Mouse (Mus musculus): ENCODE data around the gene Elf2. TPM values are rescaled to one million over a fixed set of nuclear protein-coding genes. Genes with fewer than 3 reads are reported as not detected.

The Elf2 gene
- polyA plus RNA-seq, 1 experiment from 2014 or later: 47.4 TPM

- WGBS: 64% methylated on average over 2 of the region's 2 CpGs
- Histone ChIP-seq H3K9me3 (ENCODE audit: control insufficient read depth, low read length) (no peaks in the 10 kb centered on the region), H3K27me3 (ENCODE audit: control insufficient read depth, insufficient read depth, low read length) (no peaks in the 10 kb centered on the region), H3K4me1 (ENCODE audit: control insufficient read depth, insufficient read depth, low read length) (no peaks in the 10 kb centered on the region), H3K36me3 (ENCODE audit: control insufficient read depth, insufficient read depth, low read length) (peaks cover 5% of the 10 kb centered on the region; the same call in 1 of the 2 replicates), H3K27ac (ENCODE audit: low read depth, low read length) (no peak overlapping the region), H3K4me2 (no peak overlapping the region), H3K4me3 (ENCODE audit: low read depth, low read length) (no peak overlapping the region), H3K9ac (ENCODE audit: low read length) (no peak overlapping the region)
- ATAC-seq (ENCODE audit: low FRiP score): no peak
- DNase-seq (ENCODE audit: low spot score, missing footprints): no peak
Measured at GRCm38 (mm10) chr3:51306621-51307020, 33.8 kb downstream of the Elf2 start.

GRCm38 (mm10) chr3:51305961-51306360 is 34.5 kb downstream of the Elf2 start:
- WGBS: 87% methylated on average over 8 of the region's 8 CpGs
- no peak overlapping the region for H3K4me3 ChIP-seq (ENCODE audit: low read depth, low read length)
- no peak overlapping the region for H3K27ac ChIP-seq (ENCODE audit: low read depth, low read length)
- H3K9ac ChIP-seq (ENCODE audit: low read length): no peak overlapping the region
- no peaks in the 10 kb centered on the region for H3K9me3 ChIP-seq (ENCODE audit: control insufficient read depth, low read length)
- H3K4me1 ChIP-seq (ENCODE audit: control insufficient read depth, insufficient read depth, low read length): no peaks in the 10 kb centered on the region
- peaks cover 5% of the 10 kb centered on the region; the same call in 1 of the 2 replicates for H3K36me3 ChIP-seq (ENCODE audit: control insufficient read depth, insufficient read depth, low read length)
- no peaks in the 10 kb centered on the region for H3K27me3 ChIP-seq (ENCODE audit: control insufficient read depth, insufficient read depth, low read length)
- no peak overlapping the region for H3K4me2 ChIP-seq
- no peak for ATAC-seq (ENCODE audit: low FRiP score)
- no peak for DNase-seq (ENCODE audit: low spot score, missing footprints)

GRCm38 (mm10) chr3:51302971-51303476 is 37.4 kb downstream of the Elf2 start:
- Histone ChIP-seq H3K9ac (ENCODE audit: low read length) (no peak overlapping the region), H3K27me3 (ENCODE audit: control insufficient read depth, insufficient read depth, low read length) (no peaks in the 10 kb centered on the region), H3K36me3 (ENCODE audit: control insufficient read depth, insufficient read depth, low read length) (peaks cover 5% of the 10 kb centered on the region; the same call in 1 of the 2 replicates), H3K27ac (ENCODE audit: low read depth, low read length) (no peak overlapping the region), H3K4me3 (ENCODE audit: low read depth, low read length) (no peak overlapping the region), H3K9me3 (ENCODE audit: control insufficient read depth, low read length) (no peaks in the 10 kb centered on the region), H3K4me2 (no peak overlapping the region), H3K4me1 (ENCODE audit: control insufficient read depth, insufficient read depth, low read length) (no peaks in the 10 kb centered on the region)
- ATAC-seq (ENCODE audit: low FRiP score) (no peak), DNase-seq (ENCODE audit: low spot score, missing footprints) (no peak)
- 87% methylated on average over 3 of the region's 3 CpGs for WGBS

GRCm38 (mm10) chr3:51301583-51301982 is 38.9 kb downstream of the Elf2 start:
- H3K27me3 ChIP-seq (ENCODE audit: control insufficient read depth, insufficient read depth, low read length): no peaks in the 10 kb centered on the region
- no peak overlapping the region for H3K4me2 ChIP-seq
- no peak overlapping the region for H3K27ac ChIP-seq (ENCODE audit: low read depth, low read length)
- 0 out of 2 replicates have a peak, but pooled peaks cover 2% of the 10 kb centered on the region for H3K36me3 ChIP-seq (ENCODE audit: control insufficient read depth, insufficient read depth, low read length)
- H3K9me3 ChIP-seq (ENCODE audit: control insufficient read depth, low read length): no peaks in the 10 kb centered on the region
- H3K4me1 ChIP-seq (ENCODE audit: control insufficient read depth, insufficient read depth, low read length): no peaks in the 10 kb centered on the region
- no peak overlapping the region for H3K9ac ChIP-seq (ENCODE audit: low read length)
- 89% methylated on average over 6 of the region's 6 CpGs for WGBS
- no peak overlapping the region for H3K4me3 ChIP-seq (ENCODE audit: low read depth, low read length)
- DNase-seq (ENCODE audit: low spot score, missing footprints): no peak
- no peak for ATAC-seq (ENCODE audit: low FRiP score)

- ATAC-seq (ENCODE audit: low FRiP score) (no peak), DNase-seq (ENCODE audit: low spot score, missing footprints) (no peak)
- Histone ChIP-seq H3K36me3 (ENCODE audit: control insufficient read depth, insufficient read depth, low read length) (no peaks in the 10 kb centered on the region), H3K27me3 (ENCODE audit: control insufficient read depth, insufficient read depth, low read length) (no peaks in the 10 kb centered on the region), H3K4me1 (ENCODE audit: control insufficient read depth, insufficient read depth, low read length) (no peaks in the 10 kb centered on the region), H3K4me3 (ENCODE audit: low read depth, low read length) (no peak overlapping the region), H3K9me3 (ENCODE audit: control insufficient read depth, low read length) (no peaks in the 10 kb centered on the region), H3K4me2 (no peak overlapping the region), H3K27ac (ENCODE audit: low read depth, low read length) (no peak overlapping the region), H3K9ac (ENCODE audit: low read length) (no peak overlapping the region)
- WGBS: 85% methylated on average over 1 of the region's 1 CpGs
Measured at GRCm38 (mm10) chr3:51296790-51297189, 43.7 kb downstream of the Elf2 start.

- Histone ChIP-seq H3K4me1 (ENCODE audit: control insufficient read depth, insufficient read depth, low read length) (no peaks in the 10 kb centered on the region), H3K36me3 (ENCODE audit: control insufficient read depth, insufficient read depth, low read length) (no peaks in the 10 kb centered on the region), H3K4me3 (ENCODE audit: low read depth, low read length) (no peak overlapping the region), H3K4me2 (no peak overlapping the region), H3K27ac (ENCODE audit: low read depth, low read length) (no peak overlapping the region), H3K27me3 (ENCODE audit: control insufficient read depth, insufficient read depth, low read length) (no peaks in the 10 kb centered on the region), H3K9me3 (ENCODE audit: control insufficient read depth, low read length) (no peaks in the 10 kb centered on the region), H3K9ac (ENCODE audit: low read length) (no peak overlapping the region)
- no peak for DNase-seq (ENCODE audit: low spot score, missing footprints)
- ATAC-seq (ENCODE audit: low FRiP score): no peak
- 66% methylated on average over 2 of the region's 2 CpGs for WGBS
Measured at GRCm38 (mm10) chr3:51295225-51295624, 45.2 kb downstream of the Elf2 start.

- H3K27ac ChIP-seq (ENCODE audit: low read depth, low read length): no peak overlapping the region
- H3K4me3 ChIP-seq (ENCODE audit: low read depth, low read length): no peak overlapping the region
- H3K27me3 ChIP-seq (ENCODE audit: control insufficient read depth, insufficient read depth, low read length): no peaks in the 10 kb centered on the region
- DNase-seq (ENCODE audit: low spot score, missing footprints) (no peak), ATAC-seq (ENCODE audit: low FRiP score) (no peak)
- H3K36me3 ChIP-seq (ENCODE audit: control insufficient read depth, insufficient read depth, low read length): no peaks in the 10 kb centered on the region
- H3K9me3 ChIP-seq (ENCODE audit: control insufficient read depth, low read length): no peaks in the 10 kb centered on the region
- no peak overlapping the region for H3K9ac ChIP-seq (ENCODE audit: low read length)
- no peak overlapping the region for H3K4me2 ChIP-seq
- H3K4me1 ChIP-seq (ENCODE audit: control insufficient read depth, insufficient read depth, low read length): no peaks in the 10 kb centered on the region
- 48% methylated on average over 2 of the region's 2 CpGs for WGBS
Measured at GRCm38 (mm10) chr3:51294251-51294650, 46.2 kb downstream of the Elf2 start.

GRCm38 (mm10) chr3:51288880-51289821 is 51.3 kb downstream of the Elf2 start:
- Histone ChIP-seq H3K4me1 (ENCODE audit: control insufficient read depth, insufficient read depth, low read length) (no peaks in the 10 kb centered on the region), H3K4me2 (no peak overlapping the region), H3K9ac (ENCODE audit: low read length) (no peak overlapping the region), H3K36me3 (ENCODE audit: control insufficient read depth, insufficient read depth, low read length) (no peaks in the 10 kb centered on the region), H3K27me3 (ENCODE audit: control insufficient read depth, insufficient read depth, low read length) (no peaks in the 10 kb centered on the region), H3K9me3 (ENCODE audit: control insufficient read depth, low read length) (no peaks in the 10 kb centered on the region), H3K4me3 (ENCODE audit: low read depth, low read length) (no peak overlapping the region), H3K27ac (ENCODE audit: low read depth, low read length) (no peak overlapping the region)
- ATAC-seq (ENCODE audit: low FRiP score): peak; percentile 44; the same call in 1 of the 2 replicates
- 58% methylated on average over 11 of the region's 11 CpGs for WGBS
- peak; percentile 98 for DNase-seq (ENCODE audit: low spot score, missing footprints)

- H3K4me3 ChIP-seq (ENCODE audit: low read depth, low read length): no peak overlapping the region
- no peak overlapping the region for H3K27ac ChIP-seq (ENCODE audit: low read depth, low read length)
- WGBS: 84% methylated on average over 1 of the region's 1 CpGs
Measured at GRCm38 (mm10) chr3:51284375-51284774, 56.1 kb downstream of the Elf2 start.

More at GRCm38 (mm10) chr3:51284375-51284774, 56.1 kb downstream of the Elf2 start:
- H3K4me1 ChIP-seq (ENCODE audit: control insufficient read depth, insufficient read depth, low read length): no peaks in the 10 kb centered on the region
- no peak overlapping the region for H3K4me2 ChIP-seq
- H3K9me3 ChIP-seq (ENCODE audit: control insufficient read depth, low read length): no peaks in the 10 kb centered on the region
- no peak overlapping the region for H3K9ac ChIP-seq (ENCODE audit: low read length)
- DNase-seq (ENCODE audit: low spot score, missing footprints): no peak
- no peaks in the 10 kb centered on the region for H3K27me3 ChIP-seq (ENCODE audit: control insufficient read depth, insufficient read depth, low read length)
- H3K36me3 ChIP-seq (ENCODE audit: control insufficient read depth, insufficient read depth, low read length): no peaks in the 10 kb centered on the region
- no peak for ATAC-seq (ENCODE audit: low FRiP score)

All from midbrain, embryonic 11.5 days (tissue).